Mouse (Mus musculus): ENCODE data around the gene Cdc42bpg. TPM values are rescaled to one million over a fixed set of nuclear protein-coding genes. Genes with fewer than 3 reads are reported as not detected.

The Cdc42bpg gene
- polyA plus RNA-seq, 1 experiment from 2014 or later, result 1.8 TPM

- no peak overlapping the region for H3K4me3 ChIP-seq (ENCODE audit: low read depth, low read length)
- H3K36me3 ChIP-seq (ENCODE audit: control insufficient read depth, insufficient read depth), result peaks cover 3% of the 10 kb centered on the region; the same call in 1 of the 2 replicates
- peaks cover 4% of the 10 kb centered on the region for H3K4me1 ChIP-seq (replicated peaks; ENCODE audit: control insufficient read depth, insufficient read depth, low read length)
- 0 out of 2 replicates have a peak overlapping the region, but pooled peaks have one; percentile 9 for H3K4me2 ChIP-seq (replicated peaks; ENCODE audit: low read depth)
- no peaks in the 10 kb centered on the region for H3K9me3 ChIP-seq (ENCODE audit: control insufficient read depth)
- WGBS, result 63% methylated on average over 8 of the region's 8 CpGs
- no peak overlapping the region for H3K9ac ChIP-seq (ENCODE audit: low read depth, low read length)
- no peaks in the 10 kb centered on the region for H3K27me3 ChIP-seq (replicated peaks; ENCODE audit: control insufficient read depth, insufficient read depth, low read length)
- peak overlapping the region; percentile 81 for H3K27ac ChIP-seq (ENCODE audit: low read depth, low read length)
- no peak for ATAC-seq
- no peak for TF ChIP-seq CTCF (IDR thresholded peaks at IDR 0.05; ENCODE audit: low read depth)
Measured at GRCm38 (mm10) chr19:6269798-6270475, 36.3 kb upstream of the Cdc42bpg start.

- Histone ChIP-seq H3K4me1 (replicated peaks; ENCODE audit: control insufficient read depth, insufficient read depth, low read length) (peaks cover 4% of the 10 kb centered on the region), H3K27ac (ENCODE audit: low read depth, low read length) (peak overlapping the region; percentile 81), H3K9me3 (ENCODE audit: control insufficient read depth) (no peaks in the 10 kb centered on the region), H3K36me3 (ENCODE audit: control insufficient read depth, insufficient read depth) (no peaks in the 10 kb centered on the region; the same call in 1 of the 2 replicates), H3K4me3 (ENCODE audit: low read depth, low read length) (no peak overlapping the region), H3K4me2 (replicated peaks; ENCODE audit: low read depth) (no peak overlapping the region), H3K27me3 (replicated peaks; ENCODE audit: control insufficient read depth, insufficient read depth, low read length) (no peaks in the 10 kb centered on the region), H3K9ac (ENCODE audit: low read depth, low read length) (peak overlapping the region; percentile 13; the same call in 1 of the 2 replicates)
- TF ChIP-seq CTCF (IDR thresholded peaks at IDR 0.05; ENCODE audit: low read depth), result no peak
- no peak for ATAC-seq
- WGBS, result 43% methylated on average over 9 of the region's 9 CpGs
Measured at GRCm38 (mm10) chr19:6270661-6271060, 35.6 kb upstream of the Cdc42bpg start.

GRCm38 (mm10) chr19:6271206-6271605 lies 35.0 kb upstream of the Cdc42bpg start:
- Histone ChIP-seq H3K4me1 (replicated peaks; ENCODE audit: control insufficient read depth, insufficient read depth, low read length) (peaks cover 6% of the 10 kb centered on the region), H3K4me3 (ENCODE audit: low read depth, low read length) (no peak overlapping the region), H3K9me3 (ENCODE audit: control insufficient read depth) (no peaks in the 10 kb centered on the region), H3K27ac (ENCODE audit: low read depth, low read length) (peak overlapping the region; percentile 81), H3K4me2 (replicated peaks; ENCODE audit: low read depth) (no peak overlapping the region), H3K9ac (ENCODE audit: low read depth, low read length) (peak overlapping the region; percentile 13; the same call in 1 of the 2 replicates), H3K27me3 (replicated peaks; ENCODE audit: control insufficient read depth, insufficient read depth, low read length) (no peaks in the 10 kb centered on the region), H3K36me3 (ENCODE audit: control insufficient read depth, insufficient read depth) (no peaks in the 10 kb centered on the region)
- TF ChIP-seq CTCF (IDR thresholded peaks at IDR 0.05; ENCODE audit: low read depth), result no peak
- WGBS, result 28% methylated on average over 8 of the region's 8 CpGs
- no peak for ATAC-seq

- 40% methylated on average over 7 of the region's 7 CpGs for whole genome bisulfite sequencing
- no peaks in the 10 kb centered on the region for H3K36me3 ChIP-seq (ENCODE audit: control insufficient read depth, insufficient read depth)
- peak overlapping the region; percentile 81 for H3K27ac ChIP-seq (ENCODE audit: low read depth, low read length)
- H3K4me2 ChIP-seq (replicated peaks; ENCODE audit: low read depth), result no peak overlapping the region
- H3K27me3 ChIP-seq (replicated peaks; ENCODE audit: control insufficient read depth, insufficient read depth, low read length), result no peaks in the 10 kb centered on the region
- ATAC-seq, result peak; percentile 62
- TF ChIP-seq CTCF (IDR thresholded peaks at IDR 0.05; ENCODE audit: low read depth), result peak; percentile 8
- H3K4me1 ChIP-seq (replicated peaks; ENCODE audit: control insufficient read depth, insufficient read depth, low read length), result peaks cover 7% of the 10 kb centered on the region
- H3K9ac ChIP-seq (ENCODE audit: low read depth, low read length), result no peak overlapping the region; the same call in 1 of the 2 replicates
- no peaks in the 10 kb centered on the region for H3K9me3 ChIP-seq (ENCODE audit: control insufficient read depth)
- no peak overlapping the region for H3K4me3 ChIP-seq (ENCODE audit: low read depth, low read length)
Measured at GRCm38 (mm10) chr19:6272053-6272452, 34.2 kb upstream of the Cdc42bpg start.

- H3K4me1 ChIP-seq (replicated peaks; ENCODE audit: control insufficient read depth, insufficient read depth, low read length), result peaks cover 7% of the 10 kb centered on the region
- no peak overlapping the region for H3K9ac ChIP-seq (ENCODE audit: low read depth, low read length)
- no peaks in the 10 kb centered on the region for H3K27me3 ChIP-seq (replicated peaks; ENCODE audit: control insufficient read depth, insufficient read depth, low read length)
- H3K4me2 ChIP-seq (replicated peaks; ENCODE audit: low read depth), result no peak overlapping the region
- no peaks in the 10 kb centered on the region for H3K9me3 ChIP-seq (ENCODE audit: control insufficient read depth)
- H3K27ac ChIP-seq (ENCODE audit: low read depth, low read length), result peak overlapping the region; percentile 81
- no peak overlapping the region for H3K4me3 ChIP-seq (ENCODE audit: low read depth, low read length)
- 61% methylated on average over 4 of the region's 4 CpGs for WGBS
- H3K36me3 ChIP-seq (ENCODE audit: control insufficient read depth, insufficient read depth), result no peaks in the 10 kb centered on the region
- TF ChIP-seq CTCF (IDR thresholded peaks at IDR 0.05; ENCODE audit: low read depth), result no peak
- no peak for ATAC-seq
Measured at GRCm38 (mm10) chr19:6272738-6273137, 33.5 kb upstream of the Cdc42bpg start.

- ATAC-seq, result no peak
- H3K4me1 ChIP-seq (replicated peaks; ENCODE audit: control insufficient read depth, insufficient read depth, low read length), result peaks cover 9% of the 10 kb centered on the region
- H3K4me2 ChIP-seq (replicated peaks; ENCODE audit: low read depth), result no peak overlapping the region
- H3K9me3 ChIP-seq (ENCODE audit: control insufficient read depth), result no peaks in the 10 kb centered on the region
- H3K27ac ChIP-seq (ENCODE audit: low read depth, low read length), result 0 out of 2 replicates have a peak overlapping the region, but pooled peaks have one; percentile 21
- WGBS, result 59% methylated on average over 4 of the region's 4 CpGs
- no peak overlapping the region for H3K9ac ChIP-seq (ENCODE audit: low read depth, low read length)
- no peaks in the 10 kb centered on the region for H3K36me3 ChIP-seq (ENCODE audit: control insufficient read depth, insufficient read depth)
- no peak overlapping the region for H3K4me3 ChIP-seq (ENCODE audit: low read depth, low read length)
- TF ChIP-seq CTCF (IDR thresholded peaks at IDR 0.05; ENCODE audit: low read depth), result no peak
- no peaks in the 10 kb centered on the region for H3K27me3 ChIP-seq (replicated peaks; ENCODE audit: control insufficient read depth, insufficient read depth, low read length)
Measured at GRCm38 (mm10) chr19:6273592-6273991, 32.7 kb upstream of the Cdc42bpg start.

Data from intestine, postnatal 0 days (tissue).